Mouse (Mus musculus) heart, adult 11 months (tissue): ENCODE data around the gene Dntt.

ENCODE experiments used
- DNase-seq: peaks from one replicate; pipeline ENCODE4 v3.0.0; 2022

The Dntt gene

GRCm38 (mm10) chr19:41011676-41012075, 17.4 kb upstream of the Dntt start:
- DNase-seq, result no peak

- no peak for DNase-seq
Measured at GRCm38 (mm10) chr19:41013591-41013990, 15.5 kb upstream of the Dntt start.

GRCm38 (mm10) chr19:41014003-41014402, 15.1 kb upstream of the Dntt start:
- DNase-seq, result no peak

GRCm38 (mm10) chr19:41015951-41016716, 12.9 kb upstream of the Dntt start:
- no peak for DNase-seq

GRCm38 (mm10) chr19:41019164-41019675, 9.9 kb upstream of the Dntt start:
- no peak for DNase-seq

GRCm38 (mm10) chr19:41020537-41020936, 8.5 kb upstream of the Dntt start:
- DNase-seq, result no peak

- no peak for DNase-seq
Measured at GRCm38 (mm10) chr19:41022244-41022643, 6.8 kb upstream of the Dntt start.

- no peak for DNase-seq
Measured at GRCm38 (mm10) chr19:41026551-41026950, 2.5 kb upstream of the Dntt start.

- no peak for DNase-seq
Measured at GRCm38 (mm10) chr19:41027024-41027423, 2.1 kb upstream of the Dntt start.

- no peak for DNase-seq
Measured at GRCm38 (mm10) chr19:41027601-41028000, 1.5 kb upstream of the Dntt start.

- no peak for DNase-seq
Measured at GRCm38 (mm10) chr19:41030161-41030560, 1.1 kb downstream of the Dntt start.

GRCm38 (mm10) chr19:41031009-41031408, 1.9 kb downstream of the Dntt start:
- DNase-seq, result no peak

- DNase-seq, result no peak
Measured at GRCm38 (mm10) chr19:41031869-41032268, 2.8 kb downstream of the Dntt start.

- DNase-seq, result no peak
Measured at GRCm38 (mm10) chr19:41035809-41036551, 6.9 kb downstream of the Dntt start.

GRCm38 (mm10) chr19:41039110-41039509, 10.0 kb downstream of the Dntt start:
- DNase-seq, result no peak

- DNase-seq, result no peak
Measured at GRCm38 (mm10) chr19:41045091-41045770, 16.2 kb downstream of the Dntt start.

GRCm38 (mm10) chr19:41047437-41048186, 18.5 kb downstream of the Dntt start:
- DNase-seq, result no peak

- no peak for DNase-seq
Measured at GRCm38 (mm10) chr19:41048187-41048559, 19.1 kb downstream of the Dntt start.

- DNase-seq, result no peak
Measured at GRCm38 (mm10) chr19:41051714-41052113, 22.6 kb downstream of the Dntt start.

- no peak for DNase-seq
Measured at GRCm38 (mm10) chr19:41052247-41052646, 23.2 kb downstream of the Dntt start.

GRCm38 (mm10) chr19:41053530-41053929, 24.5 kb downstream of the Dntt start:
- DNase-seq, result no peak

GRCm38 (mm10) chr19:41054702-41055101, 25.6 kb downstream of the Dntt start:
- no peak for DNase-seq

- peak; percentile 95 for DNase-seq
Measured at GRCm38 (mm10) chr19:41071500-41071899, 42.4 kb downstream of the Dntt start.
